Mouse (Mus musculus) kidney, postnatal 25 days (tissue): ENCODE data around the gene Ncoa6.
"Not testable (repeated sequence)": the region's sequence is repeated elsewhere in the genome, so short reads cannot be mapped to it uniquely, and the experiment has no call there.

Experiments
- DNase-seq, 2 experiments: peaks; one replicate each; pipeline ENCODE4 v3.0.0; 2021; ENCODE audit warnings: mixed read lengths in 2 of 2

The Ncoa6 gene

DNA sequence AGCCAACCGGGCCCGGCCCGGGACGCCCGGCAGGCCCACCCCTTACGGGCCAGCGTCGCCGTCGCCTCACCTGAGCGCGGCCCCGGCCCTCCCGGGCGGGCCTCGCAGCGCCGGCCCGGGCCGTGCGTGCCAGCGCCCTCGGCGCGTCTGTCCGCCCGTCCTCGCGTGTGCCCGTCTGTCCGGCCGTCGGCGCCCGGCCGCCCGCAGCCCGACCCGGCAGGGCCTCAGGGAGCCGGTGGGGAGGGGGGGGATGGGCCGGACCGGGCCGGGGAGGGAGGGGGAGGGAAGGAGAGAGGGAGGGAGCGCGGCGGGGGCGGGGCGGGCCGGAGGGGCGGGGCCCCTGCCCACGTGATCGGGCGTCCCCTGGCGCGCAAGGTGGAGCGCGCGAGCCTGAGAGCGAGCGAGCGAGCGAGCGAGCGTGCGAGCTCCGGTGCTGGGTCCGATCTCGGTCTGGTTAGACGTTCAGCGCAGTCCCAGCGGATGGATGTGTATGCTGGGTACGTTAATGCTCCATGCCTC is at the start of gene Ncoa6:
Gene Ncoa6, minus strand, starts transcription at position 325 of the 519 bp plus-strand sequence.
- peak; percentile 71 to 85 for DNase-seq

DNA sequence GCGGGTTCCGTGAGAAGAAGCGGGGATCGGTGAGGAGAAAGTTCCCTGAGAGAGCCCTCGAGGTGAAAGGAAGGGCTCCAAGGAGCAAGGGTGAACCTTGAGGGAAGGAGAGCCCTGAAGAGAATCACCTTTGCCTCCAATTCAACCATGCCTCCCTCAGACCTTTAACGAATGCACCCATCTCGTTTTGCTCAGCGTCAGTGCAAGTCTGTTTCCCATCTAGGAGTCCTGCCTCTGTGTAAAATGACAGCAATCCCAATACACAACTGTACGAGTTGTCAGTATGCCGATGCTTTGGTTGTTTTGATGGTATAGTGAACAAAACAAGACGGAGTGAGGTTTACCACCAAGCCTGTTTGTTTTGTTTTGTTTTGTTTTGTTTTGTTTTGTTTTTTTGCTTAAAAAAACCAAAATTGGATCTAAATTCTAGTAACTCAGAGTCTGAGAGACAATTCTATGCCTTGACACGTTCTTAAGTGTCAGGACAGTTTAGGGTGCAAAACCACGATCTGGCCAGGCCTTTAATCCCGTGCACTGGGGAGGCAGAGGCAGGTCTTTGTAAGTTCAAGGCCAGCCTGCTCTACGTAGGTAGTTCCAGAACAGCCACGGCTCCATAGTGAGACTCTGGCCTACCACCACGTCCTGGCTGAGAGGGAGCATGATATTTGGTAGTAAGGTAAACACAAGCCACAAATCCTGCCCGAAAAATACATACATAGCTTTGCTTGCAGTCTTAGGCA is 45.0 kb upstream of the Ncoa6 start:
- DNase-seq = peak in 1 of 2 experiments; percentile 8

DNA sequence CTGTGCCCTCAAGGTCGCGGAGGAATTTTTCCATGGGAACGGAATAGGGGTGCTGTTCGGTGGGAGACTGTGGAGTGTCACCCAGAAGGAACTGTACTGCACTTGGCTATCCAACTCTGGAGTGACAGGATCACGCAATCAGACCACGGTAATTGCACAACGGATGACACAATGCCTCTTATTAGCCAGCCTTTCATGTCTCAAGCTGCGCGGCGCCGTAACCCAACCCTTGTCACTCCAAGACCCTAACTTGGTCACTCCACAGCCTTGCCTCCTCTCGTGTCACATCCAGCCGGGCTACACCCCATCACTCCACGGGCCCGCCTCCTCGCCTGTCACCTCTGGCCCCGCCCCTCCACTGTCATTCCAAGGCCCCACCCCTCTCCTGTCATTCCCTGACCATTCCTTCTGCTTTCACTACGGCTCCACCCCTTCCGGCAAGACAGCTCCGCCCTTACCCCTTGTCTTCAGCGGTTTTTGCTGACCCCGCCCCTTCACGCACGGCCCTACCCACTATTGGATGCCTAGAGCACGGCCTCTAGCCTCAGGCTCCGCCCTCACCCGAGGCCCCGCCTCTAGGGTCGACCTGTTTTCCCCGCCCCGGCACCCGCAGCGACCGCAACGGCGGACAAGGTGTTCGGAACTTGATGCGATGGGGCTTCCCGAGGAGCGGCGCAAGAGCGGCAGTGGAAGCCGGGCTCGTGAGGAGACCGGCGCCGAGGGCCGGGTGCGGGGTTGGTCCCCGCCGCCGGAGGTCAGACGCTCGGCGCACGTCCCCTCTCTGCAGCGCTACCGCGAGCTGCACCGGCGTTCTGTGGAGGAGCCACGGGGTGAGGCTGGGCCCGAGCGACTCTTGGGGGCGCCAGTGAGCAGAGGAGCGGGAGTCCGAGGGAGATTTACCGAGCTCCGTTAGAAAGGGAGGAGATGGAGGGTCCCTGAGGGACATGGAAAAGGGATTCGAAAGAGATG is 44.0 kb upstream of the Ncoa6 start, which contains the start of the genes Acss2 and Ggt7:
Gene Acss2, plus strand, starts transcription at position 494 of the 969 bp plus-strand sequence.
Gene Ggt7, minus strand, starts transcription at position 783 of the 969 bp plus-strand sequence.
- peak; percentile 100 for DNase-seq

DNA sequence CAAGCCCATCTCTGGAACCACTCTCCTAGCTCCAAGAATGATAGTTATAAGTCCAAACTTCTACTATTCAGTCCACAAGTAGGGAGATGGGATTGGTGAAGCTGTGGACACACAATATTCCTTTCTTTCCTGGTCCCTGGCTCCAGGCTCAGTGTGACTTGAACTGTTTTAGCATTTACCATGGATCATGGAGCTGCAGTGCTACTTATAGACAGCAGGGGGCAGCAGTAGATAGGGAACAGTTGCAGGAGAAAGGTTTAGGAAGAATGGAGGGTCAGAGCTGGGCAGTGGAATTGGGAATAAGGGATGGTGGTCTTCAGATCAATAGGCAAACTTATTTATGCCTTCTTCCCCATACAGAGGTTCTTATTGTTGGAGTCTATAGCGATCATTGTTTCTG is 42.2 kb upstream of the Ncoa6 start:
- DNase-seq = peak; percentile 68 to 78

DNA sequence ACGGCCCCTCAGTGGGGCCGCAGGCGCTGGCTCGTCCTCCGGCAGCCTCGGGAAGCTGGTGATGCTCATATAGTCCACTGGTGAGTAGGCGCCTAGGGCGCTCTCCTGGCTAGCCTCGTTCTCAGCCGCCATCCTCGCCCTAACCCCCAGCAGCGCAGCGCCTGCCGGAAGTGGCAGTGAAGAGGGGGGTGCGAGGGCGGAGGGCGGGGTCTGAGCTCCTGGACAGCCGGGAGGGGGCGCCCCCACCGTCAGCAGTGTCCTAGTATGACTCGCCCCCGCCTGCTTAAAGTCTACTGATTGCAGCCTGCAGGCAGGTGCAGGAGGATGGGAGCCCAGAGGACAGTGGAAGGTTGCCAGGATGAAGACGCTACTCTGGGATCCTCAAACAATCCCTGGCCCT is 41.0 kb upstream of the Ncoa6 start:
- DNase-seq = peak; percentile 69 to 82

DNA sequence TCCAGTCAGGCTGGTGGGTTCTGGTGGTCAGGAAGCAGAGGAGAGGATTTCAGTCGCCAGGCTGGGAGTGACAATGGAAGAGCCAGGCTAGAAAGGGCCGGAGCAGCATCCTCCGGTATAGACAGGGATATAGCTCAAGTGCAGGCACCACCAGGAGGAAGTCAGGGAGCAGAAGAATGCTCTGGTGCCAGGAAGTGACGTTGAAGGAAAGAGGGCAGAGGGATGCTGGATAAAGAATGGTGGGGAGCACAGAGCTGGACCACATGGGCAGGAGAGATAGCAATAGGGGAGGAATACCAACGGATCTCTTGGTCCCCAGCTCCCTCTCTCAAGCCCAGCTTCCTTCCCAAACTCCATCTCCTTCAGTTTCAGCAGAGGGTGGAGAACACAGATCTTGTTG is 39.8 kb upstream of the Ncoa6 start:
- no peak for DNase-seq

DNA sequence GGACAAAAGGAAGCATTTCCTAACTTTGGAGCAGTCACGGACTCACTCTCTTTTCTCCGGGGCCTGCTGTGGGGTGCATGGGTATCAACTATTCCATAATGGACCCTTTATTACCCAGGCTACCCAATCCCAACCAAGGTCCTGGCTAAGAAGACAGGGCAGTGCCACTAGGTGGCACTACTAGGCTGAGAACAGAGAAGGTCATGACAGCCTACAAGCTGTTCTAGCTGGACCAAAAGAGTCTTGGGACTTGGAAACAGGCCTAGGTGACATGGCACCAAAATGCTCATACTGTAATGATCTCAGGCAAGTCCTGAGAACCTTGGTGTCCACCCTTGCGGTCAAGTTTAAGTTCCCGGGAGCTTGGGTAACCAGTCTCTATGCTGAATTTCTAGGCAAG is 38.8 kb upstream of the Ncoa6 start:
- peak; percentile 73 to 78 for DNase-seq

DNA sequence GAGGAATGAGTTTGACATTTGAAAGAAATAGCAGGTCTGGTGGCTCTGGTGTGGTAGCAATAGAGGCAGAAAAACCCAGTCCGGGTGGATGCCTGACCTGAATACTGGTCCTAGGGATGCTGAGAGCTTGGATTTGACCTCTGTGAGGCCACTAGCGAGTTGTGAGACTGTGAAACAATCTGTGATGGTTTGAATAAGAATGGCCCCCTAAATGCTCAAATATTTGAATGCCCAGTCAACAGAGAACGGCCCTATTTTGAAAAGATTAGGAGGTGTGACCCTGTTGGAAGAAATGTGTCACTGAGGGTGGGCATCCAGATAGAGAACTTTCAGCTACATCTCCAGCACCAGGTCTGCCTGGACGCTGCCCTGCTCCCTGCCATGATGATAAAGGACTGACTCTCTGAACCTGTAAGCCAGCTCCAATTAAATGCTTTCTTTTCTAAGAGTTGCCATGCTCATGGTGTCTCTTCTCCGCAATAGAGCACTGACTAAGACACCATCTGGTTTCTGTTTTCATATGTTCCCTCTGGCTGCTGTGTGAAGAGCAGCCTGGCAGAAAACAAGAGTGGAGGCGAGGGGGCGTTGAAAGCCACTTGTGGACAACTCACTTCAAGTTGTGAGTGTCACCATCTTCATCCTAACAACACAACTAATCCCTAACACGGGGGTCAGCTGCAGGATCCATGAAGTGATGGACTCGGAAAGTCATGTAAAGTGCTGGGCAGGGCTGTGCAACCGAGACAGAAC is 34.2 kb upstream of the Ncoa6 start:
- no peak for DNase-seq

DNA sequence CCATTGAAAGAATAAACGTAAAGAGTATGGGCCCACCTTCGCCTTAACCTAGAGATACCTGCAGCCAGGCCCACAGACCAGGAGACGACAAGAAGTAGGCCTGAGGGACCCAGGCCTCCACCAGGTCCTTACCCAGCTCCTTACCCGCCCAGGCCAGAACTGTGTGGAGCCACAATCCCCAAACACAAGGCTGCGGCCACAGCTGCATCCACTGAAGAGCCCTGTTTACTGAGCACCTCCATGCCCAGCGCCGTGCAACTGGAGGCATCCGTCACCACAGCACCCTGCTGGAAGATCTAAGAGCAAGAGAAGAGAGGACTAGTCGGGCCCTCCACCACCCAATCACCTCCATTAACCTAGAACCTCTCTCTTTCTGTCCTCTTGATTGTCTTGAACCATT is 32.1 kb upstream of the Ncoa6 start:
- no peak for DNase-seq

DNA sequence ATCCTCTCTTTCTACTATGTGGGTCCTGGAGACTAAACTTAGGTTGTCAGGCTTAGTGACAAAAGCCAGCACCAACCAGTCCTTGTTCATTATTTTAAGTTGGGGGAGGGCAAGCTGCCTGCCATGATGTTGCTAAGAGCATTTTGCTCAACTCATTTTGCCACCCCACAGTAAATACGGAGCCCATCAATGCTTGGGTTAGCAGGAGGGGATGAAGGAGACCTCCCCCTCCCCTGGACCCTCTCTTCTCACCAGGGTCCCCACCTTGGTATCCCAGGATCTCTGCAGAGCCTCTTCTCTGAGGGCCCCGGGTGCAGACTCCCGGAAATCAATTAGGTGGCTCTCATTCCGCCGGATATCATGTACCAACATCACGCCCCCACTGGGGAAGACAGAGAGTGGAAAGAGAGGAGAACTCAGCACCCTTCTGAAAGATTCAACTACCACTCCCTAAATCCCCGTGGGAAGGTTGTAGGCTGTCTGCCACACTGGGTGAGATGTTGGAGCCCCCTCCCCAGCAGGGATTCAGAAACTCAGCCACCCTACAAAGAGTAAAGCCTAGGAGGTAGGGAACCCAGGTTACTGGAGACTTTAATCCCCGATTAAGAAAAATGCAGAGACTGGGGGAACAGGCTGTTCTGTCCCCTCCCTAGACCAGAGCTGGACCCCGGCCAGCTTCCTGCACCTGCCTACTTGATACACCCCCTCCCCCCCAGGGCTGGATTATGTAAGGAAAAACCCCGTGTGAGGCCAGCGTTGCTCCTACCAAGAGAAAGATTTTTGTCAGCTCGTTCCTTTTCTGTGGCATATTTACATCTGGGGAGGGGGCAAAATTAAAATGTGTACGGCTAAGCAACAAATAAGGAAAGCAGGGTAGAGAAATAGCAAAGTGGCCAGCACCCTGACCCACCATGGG is 31.0 kb upstream of the Ncoa6 start:
- peak; percentile 23 to 78 for DNase-seq

DNA sequence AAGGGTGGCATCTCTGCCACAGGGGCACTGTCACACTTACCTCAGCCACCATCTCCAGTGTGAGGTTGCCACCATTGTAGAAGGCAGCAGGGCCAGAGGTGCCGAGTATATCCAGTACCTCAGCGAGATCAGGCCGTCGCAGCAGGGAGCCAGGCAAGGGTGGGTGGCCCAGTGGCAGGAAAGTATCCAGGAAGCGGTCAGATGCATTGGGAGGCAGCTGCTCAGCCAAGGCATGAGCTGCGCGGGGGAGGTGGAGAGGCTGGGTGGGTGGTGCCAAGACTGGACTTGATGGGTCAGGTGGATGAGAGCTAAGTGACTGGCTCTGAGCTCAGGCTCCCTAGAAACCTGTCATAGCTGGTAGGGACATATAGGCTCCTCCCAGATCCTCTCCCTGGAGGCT is 28.9 kb upstream of the Ncoa6 start:
- DNase-seq = no peak

DNA sequence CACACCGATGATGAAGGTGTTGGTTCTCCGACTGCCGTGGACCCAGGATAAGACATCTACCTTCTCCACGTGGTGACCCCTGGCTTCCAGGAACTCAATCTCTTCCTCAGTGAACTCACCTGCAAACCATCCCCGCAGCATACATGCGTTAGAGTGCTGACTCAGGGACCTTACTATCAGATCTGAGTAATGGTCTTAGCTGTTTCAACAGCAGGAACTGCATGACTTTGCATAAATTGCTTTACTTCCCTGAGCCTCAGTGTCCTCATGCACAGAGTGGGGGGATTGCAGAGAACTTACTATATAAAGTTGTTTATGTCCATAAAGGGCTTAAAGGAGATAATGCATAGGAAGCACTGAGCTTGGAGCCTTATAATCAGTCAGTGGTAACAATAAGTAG is 17.3 kb upstream of the Ncoa6 start:
- no peak for DNase-seq

DNA sequence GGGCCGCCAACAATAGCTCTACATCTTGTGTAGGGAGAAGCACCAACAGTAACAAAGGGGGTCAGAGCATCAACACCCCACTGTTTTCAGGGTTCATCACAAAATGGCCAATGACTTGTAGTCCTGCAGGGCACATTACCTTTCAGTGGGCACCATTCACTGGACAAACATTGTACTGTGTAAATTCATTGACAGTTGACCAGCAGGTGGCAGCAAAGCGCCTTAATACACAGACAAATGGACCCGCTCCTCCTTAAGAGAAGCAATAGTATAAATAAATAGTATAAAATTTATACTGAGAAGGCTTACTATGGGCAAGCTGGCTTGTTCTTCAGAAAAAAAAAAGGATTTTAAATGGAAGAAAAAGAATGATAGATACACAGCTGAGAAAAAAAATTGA is 8.3 kb upstream of the Ncoa6 start:
- peak; percentile 77 to 92 for DNase-seq

DNA sequence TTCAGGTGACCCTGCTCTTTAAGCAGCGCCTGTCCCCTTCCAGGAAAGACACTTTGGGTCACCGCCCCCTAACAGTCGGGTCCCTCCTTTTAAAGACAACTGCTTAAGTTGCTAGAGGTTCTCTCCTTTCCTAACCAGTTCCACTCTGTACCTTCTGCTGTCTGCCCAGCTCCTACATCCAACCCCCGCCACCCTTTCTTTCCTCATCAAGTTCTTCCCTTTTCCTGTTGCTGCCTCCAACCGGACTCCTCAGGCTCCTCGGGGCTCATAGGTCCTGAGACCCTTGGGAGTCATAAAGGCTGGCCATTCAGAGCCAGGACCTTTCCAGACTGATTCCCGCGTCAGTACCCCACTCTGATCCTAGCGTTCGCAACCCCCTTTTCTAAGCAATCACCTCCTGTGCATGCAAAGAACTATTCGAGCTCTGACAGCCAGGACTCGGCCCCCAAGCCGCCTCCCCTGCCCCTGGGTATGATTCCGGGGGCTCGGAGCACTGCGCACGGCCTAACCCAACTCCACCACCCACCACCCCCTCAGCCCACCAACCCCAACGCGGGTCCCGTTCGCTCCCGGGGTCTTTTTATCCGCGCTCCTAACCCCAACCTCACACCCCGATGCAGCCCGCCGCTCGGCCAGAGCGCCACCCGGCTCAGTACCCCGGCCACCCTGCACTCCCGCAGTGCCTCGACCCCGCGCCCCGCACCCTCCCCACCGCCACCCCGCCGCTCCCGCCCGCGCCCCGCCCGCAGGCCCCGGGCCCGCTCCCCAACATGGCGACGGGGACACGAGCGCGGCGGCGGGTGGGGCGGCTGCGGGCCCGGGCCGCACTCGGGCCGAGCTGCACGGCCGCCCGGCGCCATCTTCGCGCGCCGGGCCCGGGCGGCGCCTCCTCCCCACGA is 774 bp downstream of the Ncoa6 start:
- peak; percentile 43 to 72 for DNase-seq

DNA sequence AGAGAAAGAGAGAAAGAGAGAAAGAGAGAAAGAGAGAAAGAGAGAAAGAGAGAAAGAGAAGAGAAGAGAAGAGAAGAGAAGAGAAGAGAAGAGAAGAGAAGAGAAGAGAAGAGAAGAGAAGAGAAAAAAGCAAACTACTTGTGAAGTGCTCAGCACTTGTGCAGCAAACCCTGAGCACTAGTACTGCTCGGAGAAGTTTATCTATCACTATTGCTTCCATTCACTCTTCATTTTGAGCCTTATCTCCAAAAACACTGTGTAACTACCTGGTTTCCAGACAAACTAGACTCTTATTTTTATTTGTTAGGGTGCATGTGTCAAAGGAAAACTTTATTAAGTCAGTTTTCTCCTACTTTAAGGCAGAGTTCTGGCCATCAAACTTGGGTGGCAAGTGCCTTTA is 6.8 kb downstream of the Ncoa6 start:
- no peak for DNase-seq

DNA sequence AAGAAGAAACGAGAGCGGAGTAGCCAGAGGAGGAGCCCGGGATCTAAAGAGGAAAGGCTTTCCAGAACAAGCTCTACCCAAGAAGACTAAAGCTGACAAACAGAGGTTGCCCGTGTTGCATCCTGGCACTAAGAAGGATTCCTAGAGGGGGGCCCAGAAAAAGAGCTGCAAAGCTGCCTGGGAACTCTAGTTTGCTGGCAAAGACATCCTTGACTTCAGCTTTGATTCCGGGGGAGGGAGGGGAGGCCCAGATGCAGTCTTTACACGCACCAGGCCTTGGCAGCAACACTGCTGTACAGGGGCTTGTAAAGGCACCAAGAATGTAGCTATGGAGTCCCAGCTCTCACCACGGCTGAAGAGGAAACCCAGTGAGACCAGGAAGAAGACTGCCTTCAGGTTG is 20.1 kb downstream of the Ncoa6 start:
- no peak for DNase-seq

DNA sequence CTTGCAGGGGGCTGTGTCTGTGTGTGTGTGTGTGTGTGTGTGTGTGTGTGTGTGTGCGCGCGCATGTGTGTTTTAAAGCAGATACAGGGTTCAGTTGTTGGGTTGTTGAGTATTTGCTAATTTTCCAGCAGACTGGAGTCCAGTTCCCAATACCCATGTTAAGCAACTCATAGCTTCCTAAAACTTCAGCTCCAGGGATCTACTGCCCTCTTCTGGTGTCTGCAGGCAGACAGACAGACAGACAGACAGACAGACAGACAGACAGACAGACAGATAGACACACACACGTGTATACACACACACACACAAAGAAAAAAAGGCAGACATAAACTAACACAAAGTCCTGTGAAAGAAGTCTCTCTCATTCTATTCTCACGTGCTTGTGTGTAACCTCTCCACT is 22.4 kb downstream of the Ncoa6 start:
- no peak for DNase-seq

DNA sequence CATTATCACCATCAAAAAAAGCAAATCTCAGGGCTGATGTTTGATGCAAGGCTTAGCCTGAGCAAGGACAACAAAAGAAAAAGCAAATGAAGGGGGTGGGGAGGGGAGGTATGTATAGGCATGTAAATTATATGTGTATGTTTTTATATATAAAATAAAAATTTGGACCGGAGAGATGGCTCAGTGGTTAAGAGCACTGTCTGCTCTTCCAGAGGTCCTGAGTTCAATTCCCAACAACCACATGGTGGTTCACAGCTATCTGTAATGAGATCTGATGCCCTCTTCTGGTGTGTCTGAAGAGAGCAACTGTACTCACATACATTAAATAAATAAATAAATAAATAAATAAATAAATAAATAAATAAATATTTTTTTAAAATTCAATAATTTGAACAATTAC is 25.8 kb downstream of the Ncoa6 start:
- not testable (repeated sequence) for DNase-seq

DNA sequence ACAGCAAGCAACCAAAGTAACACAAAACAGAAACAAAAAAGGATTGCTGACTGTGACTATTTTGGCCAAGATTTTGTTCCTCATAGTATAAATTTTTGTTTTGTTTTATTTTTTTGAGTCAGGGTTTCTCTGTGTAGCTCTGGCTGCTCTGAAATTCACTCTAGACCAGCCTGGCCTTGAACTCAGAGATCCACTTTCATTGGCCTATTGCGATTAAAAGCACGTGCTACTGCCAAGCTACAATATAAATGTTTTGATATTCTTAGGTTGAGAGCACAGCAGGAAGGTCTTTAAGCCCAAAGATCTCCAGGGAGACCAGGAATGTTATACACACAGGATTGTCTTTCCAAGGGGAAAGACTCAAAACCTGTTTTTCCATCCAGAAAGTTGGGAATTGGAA is 30.2 kb downstream of the Ncoa6 start:
- no peak for DNase-seq

DNA sequence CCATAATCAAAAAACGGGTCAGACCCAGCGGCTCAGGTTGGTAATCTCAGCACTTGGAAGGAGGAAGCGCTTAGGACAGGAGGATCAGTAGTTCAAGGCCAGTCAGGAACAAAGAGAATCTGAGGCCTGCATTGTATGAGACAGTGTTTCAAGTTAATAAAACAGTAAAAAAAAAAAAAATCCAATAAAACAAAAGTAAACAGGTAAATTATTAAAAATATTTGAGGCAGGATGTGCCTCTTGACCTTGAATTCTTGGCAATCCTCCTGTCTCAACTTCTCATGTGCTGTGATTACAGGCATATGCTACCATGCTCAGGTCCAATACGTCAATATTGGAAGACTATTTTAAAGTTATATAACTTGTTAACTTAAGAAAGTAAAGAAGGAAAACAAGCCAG is 30.8 kb downstream of the Ncoa6 start:
- no peak for DNase-seq

DNA sequence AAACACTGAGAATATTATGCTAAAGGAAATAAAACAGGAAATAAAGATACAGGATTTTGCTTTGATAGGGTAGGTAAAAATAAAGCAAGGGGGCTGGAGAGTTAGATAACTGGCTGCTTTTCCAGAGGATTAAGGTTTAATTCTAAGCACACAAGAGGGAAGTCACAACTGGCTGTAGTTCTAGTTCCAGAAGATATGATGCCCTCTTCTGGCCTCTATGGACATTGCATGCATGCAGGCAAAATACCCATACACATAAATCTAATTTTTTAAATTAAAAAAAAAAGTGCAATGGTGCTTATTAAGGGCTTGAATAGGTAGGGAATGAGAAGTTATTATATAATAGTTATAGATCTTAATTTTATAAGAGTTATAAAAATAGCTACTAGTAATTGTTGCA is 37.2 kb downstream of the Ncoa6 start:
- DNase-seq = peak in 1 of 2 experiments; percentile 49
